Mouse (Mus musculus): Measurements from ENCODE around the gene Krt7.

The Krt7 gene

DNA sequence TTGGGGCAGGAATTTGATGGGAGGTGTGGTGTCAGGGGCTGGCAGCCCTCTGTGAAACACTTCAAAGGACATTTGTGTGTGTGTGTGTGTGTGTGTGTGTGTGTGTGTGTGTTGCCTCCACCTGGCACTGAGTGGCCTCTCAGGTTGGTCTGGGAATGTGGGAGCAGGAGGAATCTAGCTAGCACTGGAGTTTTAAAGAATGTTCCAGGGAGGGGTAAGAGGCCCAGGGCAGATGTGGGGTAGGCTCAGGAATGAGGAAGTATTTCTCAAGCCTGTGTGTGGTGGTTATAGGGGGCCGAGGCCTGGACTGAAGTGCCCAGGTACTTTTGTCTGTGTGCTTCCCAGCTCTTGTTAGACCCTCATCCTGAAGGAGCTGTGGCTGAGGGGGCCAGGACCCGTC lies at the start of gene Krt7:
Gene Krt7 (plus strand): TSS at position 269 of the 400 bp plus-strand sequence.
- DNase-seq (ENCODE audit: low spot score) = no peak

- DNase-seq (ENCODE audit: low spot score) = no peak
These were observed 48.3 kb upstream of the Krt7 start for GRCm38 (mm10) chr15:101362393-101363010.

- DNase-seq (ENCODE audit: low spot score) = no peak
These were observed 46.9 kb upstream of the Krt7 start for GRCm38 (mm10) chr15:101363933-101364332.

DNA sequence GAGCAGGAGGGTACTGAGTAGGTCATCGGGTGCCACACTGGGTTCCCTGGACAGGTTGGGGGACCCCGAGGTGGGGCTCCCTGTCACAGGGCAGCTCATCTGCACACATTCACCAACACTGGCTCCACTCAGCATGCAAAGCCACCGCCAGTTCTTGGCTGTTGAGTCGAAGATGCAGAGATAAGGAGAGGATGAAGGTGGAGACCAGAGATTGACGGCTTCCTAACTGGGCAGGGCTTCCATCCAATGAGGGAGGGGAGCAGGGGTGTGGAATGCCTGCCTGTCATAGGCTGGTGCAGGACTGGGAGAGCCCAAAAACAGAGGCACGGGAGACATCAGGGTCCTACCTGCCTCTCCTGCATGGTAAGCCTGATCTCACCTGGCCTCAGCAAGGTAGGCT lies 46.4 kb upstream of the Krt7 start:
- no peak for DNase-seq (ENCODE audit: low spot score)

DNA sequence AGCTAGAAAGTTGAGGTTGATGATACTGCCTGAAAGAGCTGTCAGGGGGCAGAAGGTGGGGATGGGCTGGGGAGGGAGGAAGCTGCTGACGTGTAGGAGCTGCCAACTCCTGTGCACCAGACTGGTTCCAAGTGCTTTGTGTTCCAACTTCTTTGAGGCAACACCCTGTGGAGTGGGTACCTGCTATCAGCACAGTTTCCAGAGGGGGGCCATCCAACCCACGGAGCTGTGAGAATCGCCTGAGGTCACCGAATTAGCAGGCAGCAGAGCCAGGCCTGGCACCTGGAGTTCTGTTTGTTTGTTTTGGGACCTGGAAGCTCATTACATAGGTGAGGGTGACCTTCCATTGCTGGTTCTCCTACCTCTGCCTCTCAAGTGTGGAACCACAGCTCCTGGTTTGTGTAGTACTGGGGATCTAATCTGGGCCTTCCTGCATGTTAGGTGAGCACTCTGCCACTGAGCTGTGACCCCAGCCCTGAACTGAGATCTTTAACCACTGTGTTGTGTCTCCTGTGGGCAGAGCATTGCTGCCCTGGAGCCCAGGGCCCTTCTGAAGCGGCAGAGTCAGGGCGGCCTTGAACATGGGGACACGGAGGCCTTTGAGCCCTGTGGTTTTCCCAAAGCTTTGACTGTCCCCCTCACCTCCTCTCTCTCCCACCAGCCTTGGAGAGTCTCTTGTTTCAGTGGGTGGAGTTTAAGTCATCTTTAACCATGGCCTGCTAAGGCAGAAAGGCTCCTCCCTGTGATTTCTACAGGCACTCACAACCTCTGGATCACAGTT lies 45.8 kb upstream of the Krt7 start:
- DNase-seq (ENCODE audit: low spot score) = no peak

GRCm38 (mm10) chr15:101365721-101366120 lies 45.1 kb upstream of the Krt7 start:
- DNase-seq (ENCODE audit: low spot score) = no peak

- no peak for DNase-seq (ENCODE audit: low spot score)
These were observed 44.4 kb upstream of the Krt7 start for GRCm38 (mm10) chr15:101366482-101366881.

GRCm38 (mm10) chr15:101366926-101367325 lies 43.9 kb upstream of the Krt7 start:
- DNase-seq (ENCODE audit: low spot score) = no peak

DNA sequence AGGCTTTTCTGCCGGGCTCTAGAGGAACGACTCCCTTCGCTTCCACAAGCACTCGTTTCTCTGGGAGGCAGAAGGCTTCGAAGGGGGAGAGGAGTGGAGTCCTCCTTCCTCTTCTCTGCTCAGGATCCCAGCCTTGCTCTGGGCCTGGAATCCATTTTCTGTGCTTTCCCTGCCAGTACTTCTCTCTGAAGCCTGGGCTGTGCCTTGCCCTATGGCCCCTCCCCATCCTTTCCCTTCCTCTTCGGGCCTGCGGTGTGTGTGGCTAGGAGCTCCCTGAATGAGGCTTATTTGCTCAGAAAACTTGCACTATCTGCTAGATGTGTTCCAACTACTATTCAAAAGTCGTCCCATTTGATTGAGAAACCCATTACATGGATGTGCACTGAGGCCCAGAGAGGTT lies 43.3 kb upstream of the Krt7 start:
- DNase-seq (ENCODE audit: low spot score) = no peak

DNA sequence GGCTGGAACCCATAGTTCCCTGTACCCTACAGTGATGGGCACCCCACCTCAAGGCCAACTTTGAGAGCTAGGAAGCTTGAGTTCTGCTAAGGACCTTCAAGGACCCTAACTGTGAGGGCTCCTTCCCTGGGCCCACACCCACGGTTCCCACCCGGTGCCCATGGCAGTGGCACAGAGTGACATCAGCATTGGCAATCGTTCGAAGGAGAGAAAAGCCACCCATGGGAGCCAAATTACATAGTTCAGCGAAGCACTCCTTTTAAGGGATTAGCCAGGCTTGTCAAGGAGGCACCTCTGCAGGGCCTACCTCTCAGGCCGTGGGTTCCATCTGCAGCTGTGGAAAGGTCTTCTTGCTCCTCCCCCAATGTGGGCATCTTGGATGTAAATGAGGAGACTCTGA lies 42.8 kb upstream of the Krt7 start:
- no peak for DNase-seq (ENCODE audit: low spot score)

DNA sequence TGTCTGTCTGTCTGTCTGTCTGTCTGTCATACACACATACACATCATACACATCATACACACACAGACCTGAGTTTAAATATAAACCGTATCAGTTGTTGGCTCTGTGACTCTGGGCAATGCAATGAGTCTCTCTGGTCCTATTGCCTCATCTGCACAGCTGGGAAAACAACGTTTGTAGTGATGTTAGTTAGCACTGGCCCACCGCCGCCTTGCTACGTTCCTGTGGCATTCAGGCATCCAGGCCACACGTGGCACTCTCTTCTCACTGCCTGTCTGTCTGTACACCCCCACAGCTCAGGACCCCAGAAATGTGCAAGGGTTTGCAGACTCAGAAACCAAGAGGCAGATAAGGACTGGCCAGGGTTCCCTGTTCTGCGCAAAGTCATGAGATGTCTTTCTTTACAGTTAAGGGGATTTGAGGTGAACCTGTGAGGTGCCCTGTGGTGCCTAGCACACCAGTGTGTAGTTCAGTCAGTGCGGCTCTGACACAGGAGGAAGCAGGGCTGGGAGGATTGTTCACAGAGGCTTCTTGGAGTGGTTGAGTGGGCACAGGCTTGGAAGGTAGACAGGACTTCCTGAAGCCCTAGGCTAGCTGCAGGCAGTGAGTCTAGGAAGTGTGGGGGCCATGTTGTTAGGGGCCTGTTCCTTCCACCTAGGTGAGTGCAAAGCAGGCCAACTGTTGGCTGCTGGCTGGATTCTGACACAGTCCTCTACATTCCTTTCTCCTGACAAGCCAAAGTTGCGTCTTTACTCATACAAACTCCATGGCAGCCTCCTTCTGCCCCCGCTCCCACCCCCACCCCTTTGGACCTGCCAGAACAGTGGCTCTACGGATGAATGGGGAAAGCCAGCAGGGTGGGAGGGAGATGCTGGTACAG lies 42.1 kb upstream of the Krt7 start:
- no peak for DNase-seq (ENCODE audit: low spot score)

DNA sequence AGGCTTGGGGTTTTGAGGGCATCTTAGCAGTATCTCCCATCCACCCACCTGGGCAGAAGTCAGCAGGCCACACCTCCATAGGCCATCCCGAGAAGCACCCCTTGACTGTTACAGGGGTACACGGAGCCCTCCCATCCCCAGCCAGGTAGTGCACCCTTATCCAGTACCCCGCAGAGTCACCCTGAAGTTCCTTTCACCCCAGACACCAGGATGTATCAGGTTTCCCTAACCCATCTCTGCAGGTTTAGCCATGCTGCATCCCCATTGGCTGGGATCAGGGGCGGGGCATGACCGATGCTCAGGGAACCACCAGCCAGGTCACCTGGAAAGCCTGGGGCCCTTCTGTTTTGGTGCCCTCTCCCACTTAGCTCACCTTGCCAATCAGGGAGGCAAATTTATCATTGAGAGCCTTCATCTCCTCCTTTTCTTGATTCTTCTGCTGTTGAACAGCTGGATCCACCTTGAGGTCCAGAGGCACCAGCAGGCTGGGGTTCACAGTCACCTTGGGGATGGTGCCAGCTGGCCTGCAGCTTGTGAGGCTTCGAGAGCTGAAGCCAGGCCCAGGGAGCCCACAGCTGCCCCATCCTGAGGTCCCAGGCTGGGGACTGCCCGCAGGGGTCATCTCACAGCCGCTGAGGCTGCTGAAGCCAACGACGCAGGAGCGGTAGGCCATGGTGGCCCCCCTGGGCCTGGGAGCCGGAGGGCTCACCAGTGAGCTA lies 41.3 kb upstream of the Krt7 start:
- no peak for DNase-seq (ENCODE audit: low spot score)

GRCm38 (mm10) chr15:101370101-101370911 lies 40.5 kb upstream of the Krt7 start, which contains the start of gene Krt80:
Krt80 (minus strand) TSS chr15:101370162.
- DNase-seq (ENCODE audit: low spot score) = peak; percentile 50

- no peak for DNase-seq (ENCODE audit: low spot score)
These were observed 39.5 kb upstream of the Krt7 start for GRCm38 (mm10) chr15:101371141-101371985.

GRCm38 (mm10) chr15:101372131-101372977 lies 38.5 kb upstream of the Krt7 start:
- DNase-seq (ENCODE audit: low spot score) = no peak

DNA sequence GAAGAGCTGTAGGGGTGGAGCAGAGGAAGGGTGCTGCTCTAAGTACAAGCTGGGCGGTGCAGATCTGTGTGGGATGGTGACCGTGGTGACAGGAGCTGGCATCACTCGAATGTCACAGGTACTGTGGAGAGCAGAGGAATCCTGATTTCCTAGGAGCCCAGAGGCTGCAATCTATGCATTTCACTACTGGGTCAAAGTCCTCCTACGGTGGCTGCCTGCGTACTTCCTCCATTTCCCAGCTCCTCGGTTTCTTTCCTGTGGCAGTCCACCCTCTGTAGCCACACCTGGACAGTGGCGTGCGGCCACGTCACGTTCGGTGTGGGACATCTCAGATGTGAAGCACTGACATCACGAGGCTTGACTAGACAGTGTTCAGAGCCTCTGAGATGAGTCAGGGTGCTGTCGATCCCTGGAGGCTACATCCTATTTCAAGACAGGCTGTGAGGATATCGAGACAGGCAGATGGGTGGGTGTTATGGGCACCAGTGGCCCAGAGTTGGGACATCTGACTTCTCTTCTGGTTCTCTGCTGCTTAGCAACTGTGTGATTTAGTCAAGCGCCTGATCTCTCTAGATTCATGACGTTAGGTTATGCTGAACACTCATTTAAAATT lies 37.5 kb upstream of the Krt7 start:
- no peak for DNase-seq (ENCODE audit: low spot score)

DNA sequence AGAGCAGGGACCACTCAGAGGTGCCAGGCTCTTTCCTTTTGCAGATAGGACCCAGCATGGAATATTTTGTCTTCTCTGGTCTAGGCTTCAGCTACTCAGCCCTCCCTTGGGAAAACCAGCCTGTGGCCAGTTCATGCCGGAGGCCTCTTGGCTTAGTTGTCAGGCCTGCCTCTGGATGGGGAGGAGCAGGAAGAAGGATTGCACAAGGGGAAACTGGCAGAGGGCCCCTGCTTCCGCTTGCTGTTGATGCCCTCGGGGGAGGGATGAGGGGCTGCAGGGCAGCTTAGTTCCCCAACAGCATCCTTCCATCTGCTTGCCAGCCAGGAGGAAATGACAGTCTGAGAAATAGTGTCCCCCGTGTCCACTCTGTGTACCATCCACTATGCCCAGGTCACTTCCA lies 36.0 kb upstream of the Krt7 start:
- no peak for DNase-seq (ENCODE audit: low spot score)

DNA sequence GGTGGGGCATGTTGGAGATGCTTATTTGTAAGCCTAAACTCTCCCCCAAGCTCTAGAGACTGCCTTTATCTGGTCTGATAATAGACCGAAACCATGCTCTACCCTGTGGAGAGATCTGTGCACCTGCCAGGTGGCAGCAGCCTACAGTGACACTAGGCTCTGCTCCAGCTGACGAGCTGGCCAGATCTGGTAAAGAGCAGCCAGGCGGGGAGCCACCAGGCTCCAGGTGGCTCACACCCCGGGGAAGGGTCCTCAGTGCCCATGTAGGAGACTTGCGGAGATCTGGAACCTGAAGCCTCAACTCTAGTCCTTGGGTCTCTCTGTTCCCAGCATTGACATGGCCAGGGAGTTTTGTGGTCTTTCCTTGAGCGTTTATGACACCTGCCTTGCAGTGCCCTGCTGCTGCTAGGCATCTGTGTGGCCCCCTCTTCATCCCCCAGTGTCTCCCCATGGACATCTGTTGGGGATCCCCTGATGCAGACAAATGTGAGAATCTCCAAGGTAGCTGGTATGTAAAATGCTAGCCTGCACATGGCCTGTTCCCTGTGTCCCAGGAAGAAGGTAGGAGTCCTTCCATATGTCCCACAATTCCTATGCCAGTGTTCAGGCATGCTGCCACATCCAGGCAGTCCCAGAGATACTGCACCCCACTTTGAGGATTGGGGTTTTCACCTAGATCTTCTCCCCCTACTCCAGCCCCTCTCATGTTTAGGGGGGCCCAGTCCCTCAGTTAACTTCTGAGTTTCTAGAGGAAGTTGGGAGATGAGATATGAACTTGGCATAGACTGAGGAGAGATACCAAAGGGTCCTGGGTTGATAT lies 34.7 kb upstream of the Krt7 start:
- no peak for DNase-seq (ENCODE audit: low spot score)
